Mouse (Mus musculus) ES-Bruce4 (cell line): ENCODE data around the gene Cyba.

Experiments
- CTCF ChIP-seq: IDR thresholded peaks from one replicate; pipeline ENCODE4 v1.8.1; 2011; ENCODE audit warnings: low read depth, low read length
- POLR2A ChIP-seq: IDR thresholded peaks from one replicate; pipeline ENCODE4 v1.8.1; 2011; ENCODE audit warnings: low read length; ENCODE audit not compliant: insufficient read depth

GRCm38 (mm10) chr8:122375751-122376364 is 56.9 kb downstream of the Cyba start:
- TF ChIP-seq CTCF = no peak
- TF ChIP-seq POLR2A = no peak
